Mouse (Mus musculus) midbrain, embryonic 11.5 days (tissue): Measurements from ENCODE around the gene Slc17a8. TPM values are rescaled to one million over a fixed set of nuclear protein-coding genes. Genes with fewer than 3 reads are reported as not detected.
A peak's percentile ranks its signal among the peaks of the same experiment; 100 is the strongest.

Experiments used
- ATAC-seq: fragments of 200-750 bp; cut with Nextera tagmentation; 2 replicates; pipeline ENCODE4 v1.8.0; 2017; ENCODE audit warnings: moderate TSS enrichment, moderate library complexity; ENCODE audit not compliant: low FRiP score
- DNase-seq: peaks from one replicate; pipeline ENCODE4 v3.0.0; 2015; ENCODE audit warnings: low spot score; ENCODE audit errors: missing footprints
- H3K27ac ChIP-seq: fragments of 300-500 bp; sonication (generic); 2 replicates; pipeline ENCODE4 v1.5.1; 2014; ENCODE audit warnings: low read depth, low read length
- H3K27me3 ChIP-seq: fragments of 300-500 bp; sonication (generic); 2 replicates; pipeline ENCODE4 v1.6.1; 2014; ENCODE audit warnings: mild to moderate bottlenecking, low read length, moderate library complexity, mixed read lengths; ENCODE audit not compliant: control insufficient read depth, insufficient read depth
- H3K36me3 ChIP-seq: fragments of 300-500 bp; sonication (generic); 2 replicates; pipeline ENCODE4 v1.6.1; 2014; ENCODE audit warnings: mild to moderate bottlenecking, low read length, moderate library complexity, mixed read lengths; ENCODE audit not compliant: control insufficient read depth, insufficient read depth
- H3K4me1 ChIP-seq: fragments of 300-500 bp; sonication (generic); 2 replicates; pipeline ENCODE4 v1.6.1; 2014; ENCODE audit warnings: low read length; ENCODE audit not compliant: control insufficient read depth, insufficient read depth
- H3K4me2 ChIP-seq: fragments of 300-500 bp; sonication (generic); 2 replicates; pipeline ENCODE4 v1.6.1; 2014; ENCODE audit warnings: mild to moderate bottlenecking, moderate library complexity
- H3K4me3 ChIP-seq: fragments of 300-500 bp; sonication (generic); 2 replicates; pipeline ENCODE4 v1.5.1; 2014; ENCODE audit warnings: low read depth, low read length
- H3K9ac ChIP-seq: fragments of 300-500 bp; sonication (generic); 2 replicates; pipeline ENCODE4 v1.6.1; 2014; ENCODE audit warnings: low read length
- H3K9me3 ChIP-seq: fragments of 300-500 bp; sonication (generic); 2 replicates; pipeline ENCODE4 v1.6.1; 2016; ENCODE audit warnings: low read length; ENCODE audit not compliant: control insufficient read depth
- WGBS: fragments of 180-500 bp; shearing (Covaris S2); extraction: QIAGEN DNeasy Blood & Tissue Kit; methylation state at CpG from one replicate; pipeline ENCODE4 v1.1.7; 2014; 5-methylcytosine and 5-hydroxymethylcytosine counted together
- polyA plus RNA-seq: library from polyadenylated mRNA; unstranded; fragments of >200 nt; fragmentation: Nextera tagmentation; extraction: Ambion mirVana; gene quantifications from 2 replicates; pipeline ENCODE4 v1.2.1, GENCODE M21; 2014

Gene Slc17a8
- polyA plus RNA-seq, 1 experiment from 2014 or later, result 0.42 TPM

- ATAC-seq, result no peak
- 88% methylated on average over 5 of the region's 5 CpGs for WGBS
- no peaks in the 10 kb centered on the region for H3K36me3 ChIP-seq
- H3K9ac ChIP-seq, result no peak overlapping the region
- no peak overlapping the region for H3K27ac ChIP-seq
- H3K4me3 ChIP-seq, result no peak overlapping the region
- H3K4me2 ChIP-seq, result no peak overlapping the region
- no peaks in the 10 kb centered on the region for H3K9me3 ChIP-seq
- H3K27me3 ChIP-seq, result no peaks in the 10 kb centered on the region
- no peaks in the 10 kb centered on the region for H3K4me1 ChIP-seq
- DNase-seq, result no peak
These were observed 21.7 kb downstream of the Slc17a8 start for GRCm38 (mm10) chr10:89599311-89599710.

- Histone ChIP-seq H3K36me3 (no peaks in the 10 kb centered on the region), H3K27ac (no peak overlapping the region), H3K9ac (no peak overlapping the region), H3K4me3 (no peak overlapping the region), H3K9me3 (no peaks in the 10 kb centered on the region), H3K4me1 (peaks cover 5% of the 10 kb centered on the region; the same call in 1 of the 2 replicates), H3K27me3 (no peaks in the 10 kb centered on the region), H3K4me2 (no peak overlapping the region)
- ATAC-seq, result no peak
- DNase-seq, result no peak
- 81% methylated on average over 4 of the region's 4 CpGs for WGBS
These were observed 23.8 kb downstream of the Slc17a8 start for GRCm38 (mm10) chr10:89597275-89597674.

GRCm38 (mm10) chr10:89595935-89596334 lies 25.1 kb downstream of the Slc17a8 start:
- Histone ChIP-seq H3K4me2 (no peak overlapping the region), H3K27me3 (no peaks in the 10 kb centered on the region), H3K27ac (no peak overlapping the region), H3K4me3 (no peak overlapping the region), H3K36me3 (no peaks in the 10 kb centered on the region), H3K9me3 (no peaks in the 10 kb centered on the region), H3K4me1 (peaks cover 5% of the 10 kb centered on the region; the same call in 1 of the 2 replicates), H3K9ac (no peak overlapping the region)
- ATAC-seq, result no peak
- WGBS, result 89% methylated on average over 5 of the region's 5 CpGs
- DNase-seq, result no peak

GRCm38 (mm10) chr10:89595514-89595913 lies 25.5 kb downstream of the Slc17a8 start:
- Histone ChIP-seq H3K9me3 (no peaks in the 10 kb centered on the region), H3K27me3 (no peaks in the 10 kb centered on the region), H3K4me3 (no peak overlapping the region), H3K4me1 (peaks cover 5% of the 10 kb centered on the region; the same call in 1 of the 2 replicates), H3K36me3 (no peaks in the 10 kb centered on the region), H3K27ac (no peak overlapping the region), H3K9ac (no peak overlapping the region), H3K4me2 (no peak overlapping the region)
- DNase-seq (no peak), ATAC-seq (no peak)
- WGBS, result 75% methylated on average over 1 of the region's 1 CpGs

GRCm38 (mm10) chr10:89594309-89594708 lies 26.7 kb downstream of the Slc17a8 start:
- ATAC-seq, result no peak
- Histone ChIP-seq H3K36me3 (no peaks in the 10 kb centered on the region), H3K9ac (no peak overlapping the region), H3K27ac (no peak overlapping the region), H3K9me3 (no peaks in the 10 kb centered on the region), H3K4me2 (no peak overlapping the region), H3K4me1 (peaks cover 5% of the 10 kb centered on the region; the same call in 1 of the 2 replicates), H3K4me3 (no peak overlapping the region), H3K27me3 (no peaks in the 10 kb centered on the region)
- WGBS, result 92% methylated on average over 4 of the region's 4 CpGs
- DNase-seq, result no peak

- Histone ChIP-seq H3K9ac (no peak overlapping the region), H3K27ac (no peak overlapping the region), H3K36me3 (no peaks in the 10 kb centered on the region), H3K4me3 (no peak overlapping the region), H3K9me3 (no peaks in the 10 kb centered on the region), H3K4me2 (no peak overlapping the region), H3K4me1 (peaks cover 5% of the 10 kb centered on the region; the same call in 1 of the 2 replicates), H3K27me3 (no peaks in the 10 kb centered on the region)
- no peak for DNase-seq
- 33% methylated on average over 4 of the region's 4 CpGs for WGBS
- ATAC-seq, result peak; percentile 88
These were observed 28.3 kb downstream of the Slc17a8 start for GRCm38 (mm10) chr10:89592797-89593196.

GRCm38 (mm10) chr10:89589877-89590276 lies 31.2 kb downstream of the Slc17a8 start:
- 97% methylated on average over 1 of the region's 1 CpGs for WGBS
- H3K9ac ChIP-seq, result no peak overlapping the region

GRCm38 (mm10) chr10:89588708-89589107 lies 32.3 kb downstream of the Slc17a8 start:
- H3K4me3 ChIP-seq, result no peak overlapping the region
- peaks cover 5% of the 10 kb centered on the region; the same call in 1 of the 2 replicates for H3K4me1 ChIP-seq
- H3K36me3 ChIP-seq, result no peaks in the 10 kb centered on the region
- no peaks in the 10 kb centered on the region for H3K27me3 ChIP-seq
- ATAC-seq (no peak), DNase-seq (no peak)
- no peak overlapping the region for H3K27ac ChIP-seq
- 92% methylated on average over 1 of the region's 1 CpGs for WGBS
- H3K9ac ChIP-seq, result no peak overlapping the region
- H3K4me2 ChIP-seq, result no peak overlapping the region
- H3K9me3 ChIP-seq, result no peaks in the 10 kb centered on the region

More at GRCm38 (mm10) chr10:89589877-89590276, 31.2 kb downstream of the Slc17a8 start:
- no peaks in the 10 kb centered on the region for H3K9me3 ChIP-seq
- ATAC-seq (no peak), DNase-seq (no peak)
- H3K27ac ChIP-seq, result no peak overlapping the region
- H3K4me3 ChIP-seq, result no peak overlapping the region
- no peak overlapping the region for H3K4me2 ChIP-seq
- no peaks in the 10 kb centered on the region for H3K27me3 ChIP-seq
- peaks cover 5% of the 10 kb centered on the region; the same call in 1 of the 2 replicates for H3K4me1 ChIP-seq
- H3K36me3 ChIP-seq, result no peaks in the 10 kb centered on the region

- Histone ChIP-seq H3K9ac (no peak overlapping the region), H3K36me3 (no peaks in the 10 kb centered on the region), H3K4me3 (no peak overlapping the region), H3K4me1 (no peaks in the 10 kb centered on the region), H3K4me2 (no peak overlapping the region), H3K27ac (no peak overlapping the region), H3K9me3 (no peaks in the 10 kb centered on the region), H3K27me3 (no peaks in the 10 kb centered on the region)
- ATAC-seq (no peak), DNase-seq (no peak)
- WGBS, result 93% methylated on average over 4 of the region's 4 CpGs
These were observed 36.3 kb downstream of the Slc17a8 start for GRCm38 (mm10) chr10:89584709-89585108.
